Mouse (Mus musculus): ENCODE data around the gene Vps36. TPM values are rescaled to one million over a fixed set of nuclear protein-coding genes. Genes with fewer than 3 reads are reported as not detected.

Vps36 gene
- 10 to 100 TPM; 19.3 to 24.8 (median 20.4) TPM for total RNA-seq (2022)

- DNase-seq (ENCODE audit: low spot score in 2 of 2) = peak; percentile 73 to 84
These were observed at the start of gene Vps36 for GRCm38 (mm10) chr8:22192660-22193431. TSS of gene Vps36 (plus strand) at chr8:22192809.

- DNase-seq (ENCODE audit: low spot score in 2 of 2) = no peak
These were observed 48.7 kb upstream of the Vps36 start for GRCm38 (mm10) chr8:22143764-22144491.

- no peak for DNase-seq (ENCODE audit: low spot score in 2 of 2)
These were observed 46.8 kb upstream of the Vps36 start for GRCm38 (mm10) chr8:22145831-22146230.

GRCm38 (mm10) chr8:22147706-22148366 lies 44.8 kb upstream of the Vps36 start:
- DNase-seq (ENCODE audit: low spot score in 2 of 2) = no peak

GRCm38 (mm10) chr8:22148367-22148740 lies 44.3 kb upstream of the Vps36 start:
- no peak for DNase-seq (ENCODE audit: low spot score in 2 of 2)

- no peak for DNase-seq (ENCODE audit: low spot score in 2 of 2)
These were observed 42.8 kb upstream of the Vps36 start for GRCm38 (mm10) chr8:22149643-22150344.

- no peak for DNase-seq (ENCODE audit: low spot score in 2 of 2)
These were observed 42.3 kb upstream of the Vps36 start for GRCm38 (mm10) chr8:22150345-22150663.

GRCm38 (mm10) chr8:22162206-22162605 lies 30.4 kb upstream of the Vps36 start:
- no peak for DNase-seq (ENCODE audit: low spot score in 2 of 2)

GRCm38 (mm10) chr8:22164431-22164830 lies 28.2 kb upstream of the Vps36 start:
- DNase-seq (ENCODE audit: low spot score in 2 of 2) = no peak

GRCm38 (mm10) chr8:22165251-22166079 lies 27.1 kb upstream of the Vps36 start:
- no peak for DNase-seq (ENCODE audit: low spot score in 2 of 2)

GRCm38 (mm10) chr8:22166080-22166603 lies 26.5 kb upstream of the Vps36 start, which contains the start of gene Nek3:
TSS of gene Nek3 (minus strand) at chr8:22166435.
- peak; percentile 53 to 66 for DNase-seq (ENCODE audit: low spot score in 2 of 2)

GRCm38 (mm10) chr8:22169167-22169566 lies 23.4 kb upstream of the Vps36 start:
- peak in 1 of 2 experiments; percentile 25 for DNase-seq (ENCODE audit: low spot score in 2 of 2)

GRCm38 (mm10) chr8:22175966-22176365 lies 16.6 kb upstream of the Vps36 start:
- no peak for DNase-seq (ENCODE audit: low spot score in 2 of 2)

GRCm38 (mm10) chr8:22184884-22185283 lies 7.7 kb upstream of the Vps36 start:
- DNase-seq (ENCODE audit: low spot score in 2 of 2) = no peak

- peak; percentile 63 to 66 for DNase-seq (ENCODE audit: low spot score in 2 of 2)
These were observed 6.9 kb upstream of the Vps36 start, which contains the start of gene Ckap2 for GRCm38 (mm10) chr8:22185431-22186397. TSS of gene Ckap2 (minus strand) at chr8:22185819.

- DNase-seq (ENCODE audit: low spot score in 2 of 2) = no peak
These were observed 912 bp downstream of the Vps36 start for GRCm38 (mm10) chr8:22193432-22194010.

GRCm38 (mm10) chr8:22197914-22198313 lies 5.3 kb downstream of the Vps36 start:
- no peak for DNase-seq (ENCODE audit: low spot score in 2 of 2)

- DNase-seq (ENCODE audit: low spot score in 2 of 2) = no peak
These were observed 6.9 kb downstream of the Vps36 start for GRCm38 (mm10) chr8:22199481-22199880.

GRCm38 (mm10) chr8:22207535-22207934 lies 14.9 kb downstream of the Vps36 start:
- no peak for DNase-seq (ENCODE audit: low spot score in 2 of 2)
